ENCODE assay signal across 8 mouse cellular contexts in genomic region chr2:97468372-97468771, GRCm38 (mm10).
DNase-seq lines count a peak whose midpoint lies in the region; ATAC-seq and TF ChIP-seq lines count a peak whose summit lies in the region.

No protein-coding gene starts in this region.

- H3K4me1 ChIP-seq in heart, postnatal 0 days (ENCODE audit: control insufficient read depth, insufficient read depth): no peaks in the 10 kb centered on the region
- H3K4me1 ChIP-seq in forebrain, embryonic 11.5 days (replicated peaks; ENCODE audit: control insufficient read depth, insufficient read depth, low read length): no peaks in the 10 kb centered on the region
- H3K4me1 ChIP-seq in midbrain, embryonic 10.5 days: peaks cover 24% of the 10 kb centered on the region; the same call in 1 of the 2 replicates

- no peaks in the 10 kb centered on the region for H3K36me3 ChIP-seq in heart, postnatal 0 days (replicated peaks; ENCODE audit: control insufficient read depth, insufficient read depth, low read length)
- H3K36me3 ChIP-seq in C2C12 (ENCODE audit: control insufficient read depth, insufficient read depth): no peaks in the 10 kb centered on the region
- no peaks in the 10 kb centered on the region for H3K36me3 ChIP-seq in forebrain, embryonic 11.5 days (ENCODE audit: control insufficient read depth, insufficient read depth, low read length)
- no peaks in the 10 kb centered on the region for H3K36me3 ChIP-seq in midbrain, embryonic 10.5 days

- H3K79me3 ChIP-seq in C2C12 (ENCODE audit: low read depth): peaks cover 34% of the 10 kb centered on the region

- H3K9me3 ChIP-seq in heart, postnatal 0 days (replicated peaks; ENCODE audit: control insufficient read depth, low read length): no peaks in the 10 kb centered on the region
- no peaks in the 10 kb centered on the region for H3K9me3 ChIP-seq in forebrain, embryonic 11.5 days (ENCODE audit: control insufficient read depth, low read length)
- no peaks in the 10 kb centered on the region for H3K9me3 ChIP-seq in midbrain, embryonic 10.5 days (replicated peaks)

- peaks cover 17% of the 10 kb centered on the region for H3K27me3 ChIP-seq in heart, postnatal 0 days (ENCODE audit: control insufficient read depth, insufficient read depth, low read length)
- no peaks in the 10 kb centered on the region for H3K27me3 ChIP-seq in C2C12 (ENCODE audit: control insufficient read depth, insufficient read depth, insufficient read length)
- H3K27me3 ChIP-seq in forebrain, embryonic 11.5 days (ENCODE audit: control insufficient read depth, insufficient read depth, low read length): no peaks in the 10 kb centered on the region
- peaks cover 17% of the 10 kb centered on the region for H3K27me3 ChIP-seq in midbrain, embryonic 10.5 days (ENCODE audit: low read depth, poor library complexity, severe bottlenecking)

- peaks cover 63% of the 10 kb centered on the region for H3K79me2 ChIP-seq in C2C12 (ENCODE audit: control insufficient read depth, insufficient read depth)

- no peak overlapping the region for H3K9ac ChIP-seq in heart, postnatal 0 days (replicated peaks; ENCODE audit: low read depth, low read length)
- peak overlapping the region; percentile 48; the same call in 1 of the 2 replicates for H3K9ac ChIP-seq in forebrain, embryonic 11.5 days (ENCODE audit: low read length)

- peak overlapping the region; percentile 48 for H3ac ChIP-seq in C2C12 (ENCODE audit: control insufficient read depth, insufficient read length, low read depth)

- no peak for DNase-seq in heart, postnatal 0 days (ENCODE audit: low spot score)
- no peak for DNase-seq in heart, postnatal 4 days
- DNase-seq in forebrain, embryonic 11.5 days (ENCODE audit: low spot score): no peak
- no peak for DNase-seq in midbrain, embryonic 10.5 days (ENCODE audit: low spot score)
- DNase-seq in adrenal gland, adult 18-20 months (ENCODE audit: low spot score in 2 of 2): no peak
- DNase-seq in yolk sac, embryonic 10.5 days (ENCODE audit: low spot score): no peak
- DNase-seq in layer of hippocampus, adult 9-11 months: no peak

- TF ChIP-seq EP300 in heart, postnatal 0 days (IDR thresholded peaks at IDR 0.05; ENCODE audit: low read depth): no peak

- no peak for TF ChIP-seq CTCF in heart, postnatal 0 days (IDR thresholded peaks at IDR 0.05; ENCODE audit: low read depth)
- TF ChIP-seq CTCF in C2C12 (IDR thresholded peaks at IDR 0.05; ENCODE audit: control insufficient read depth, insufficient read depth, insufficient read length): no peak

- no peak for ATAC-seq in heart, postnatal 0 days (ENCODE audit: insufficient read depth, low read depth)
- ATAC-seq in forebrain, embryonic 11.5 days (replicated peaks; ENCODE audit: low FRiP score): no peak

- 0 out of 2 replicates have a peak overlapping the region, but pooled peaks have one; percentile 2 for H3K4me3 ChIP-seq in heart, postnatal 0 days (ENCODE audit: low read depth, low read length)
- H3K4me3 ChIP-seq in C2C12 (ENCODE audit: insufficient read depth, poor library complexity, severe bottlenecking): peak overlapping the region; percentile 65
- H3K4me3 ChIP-seq in forebrain, embryonic 11.5 days (ENCODE audit: low read depth, low read length): peak overlapping the region; percentile 44
- peak overlapping the region; percentile 63 for H3K4me3 ChIP-seq in midbrain, embryonic 10.5 days

- WGBS in heart, postnatal 0 days: 28% methylated on average over 5 of the region's 5 CpGs
- WGBS in forebrain, embryonic 11.5 days: 20% methylated on average over 5 of the region's 5 CpGs
- WGBS in midbrain, embryonic 10.5 days: 36% methylated on average over 5 of the region's 5 CpGs

- no peak overlapping the region for H3K27ac ChIP-seq in heart, postnatal 0 days (ENCODE audit: low read depth)
- no peak overlapping the region for H3K27ac ChIP-seq in forebrain, embryonic 11.5 days (ENCODE audit: low read depth, low read length)
- H3K27ac ChIP-seq in midbrain, embryonic 10.5 days (replicated peaks): no peak overlapping the region

- no peak overlapping the region for H3K4me2 ChIP-seq in heart, postnatal 0 days (ENCODE audit: low read depth, low read length)
- peak overlapping the region; percentile 84 for H3K4me2 ChIP-seq in forebrain, embryonic 11.5 days (ENCODE audit: low read depth, low read length, severe bottlenecking)

TF ChIP-seq in C2C12, 6 proteins besides CTCF, POLR2A, EP300 and RAD21:
- TF ChIP-seq CEBPB (IDR thresholded peaks at IDR 0.05; ENCODE audit: low read depth): no peak
- TF ChIP-seq MYOD1 (IDR thresholded peaks at IDR 0.05; ENCODE audit: control insufficient read depth, insufficient read length, low read depth): no peak
- TF ChIP-seq FOSL1 (IDR thresholded peaks at IDR 0.05; ENCODE audit: insufficient read depth, low read length, poor library complexity, severe bottlenecking): no peak
- TF ChIP-seq MAX (IDR thresholded peaks at IDR 0.05): no peak
- no peak for TF ChIP-seq USF1 (IDR thresholded peaks at IDR 0.05; ENCODE audit: low read depth)
- TF ChIP-seq MYOG (IDR thresholded peaks at IDR 0.05; ENCODE audit: control insufficient read depth, extremely low read depth, insufficient read length): no peak

Comparison
In these comparisons a context has a peak if more than half of its experiments do, and no peak if none do; other contexts are left out.
1. H3K4me3 ChIP-seq: peak in every context shown above with its lines; median percentile 65 in C2C12; 63 in midbrain, embryonic 10.5 days; 44 in forebrain, embryonic 11.5 days; 2 in heart, postnatal 0 days.